Mouse (Mus musculus) lung, embryonic 14.5 days (tissue): ENCODE measurements around the gene Thsd1. TPM values are rescaled to one million over a fixed set of nuclear protein-coding genes. Genes with fewer than 3 reads are reported as not detected.

ENCODE experiments used
- ATAC-seq: fragments of 200-750 bp; cut with Nextera tagmentation; 2 replicates; pipeline ENCODE4 v1.8.0; 2017; ENCODE audit warnings: mild to moderate bottlenecking, moderate TSS enrichment, moderate library complexity; ENCODE audit not compliant: insufficient read depth
- DNase-seq: peaks from one replicate; pipeline ENCODE4 v3.0.0-alpha.2; 2015
- H3K27ac ChIP-seq: fragments of 300-500 bp; sonication (generic); 2 replicates; pipeline ENCODE4 v1.5.1; 2014; ENCODE audit warnings: low read depth, mild to moderate bottlenecking, moderate library complexity
- H3K27me3 ChIP-seq: fragments of 300-500 bp; sonication (generic); 2 replicates; pipeline ENCODE4 v1.6.1; 2014; ENCODE audit warnings: low read length, control low read depth; ENCODE audit not compliant: insufficient read depth
- H3K36me3 ChIP-seq: fragments of 300-500 bp; sonication (generic); 2 replicates; pipeline ENCODE4 v1.6.1; 2014; ENCODE audit warnings: control low read depth; ENCODE audit not compliant: insufficient read depth
- H3K4me1 ChIP-seq: fragments of 300-500 bp; sonication (generic); 2 replicates; pipeline ENCODE4 v1.6.1; 2014; ENCODE audit warnings: antibody characterized with exemption, control low read depth; ENCODE audit not compliant: insufficient read depth
- H3K4me2 ChIP-seq: fragments of 300-500 bp; sonication (generic); 2 replicates; pipeline ENCODE4 v1.6.1; 2014; ENCODE audit warnings: mild to moderate bottlenecking
- H3K4me3 ChIP-seq: fragments of 300-500 bp; sonication (generic); 2 replicates; pipeline ENCODE4 v1.5.1; 2014; ENCODE audit warnings: low read depth, low read length
- H3K9ac ChIP-seq: fragments of 300-500 bp; sonication (generic); 2 replicates; pipeline ENCODE4 v1.6.1; 2014
- H3K9me3 ChIP-seq: fragments of 300-500 bp; sonication (generic); 2 replicates; pipeline ENCODE4 v1.6.1; 2016; ENCODE audit warnings: low read depth, low read length, control low read depth
- CTCF ChIP-seq: IDR thresholded peaks from 2 replicates; pipeline ENCODE4 v1.5.1; 2016; ENCODE audit warnings: antibody characterized with exemption, low read depth
- WGBS: fragments of 180-500 bp; shearing (Covaris S2); extraction: QIAGEN DNeasy Blood & Tissue Kit; methylation state at CpG from one replicate; pipeline ENCODE4 v1.1.7; 2014; 5-methylcytosine and 5-hydroxymethylcytosine counted together
- polyA plus RNA-seq: library from polyadenylated mRNA; unstranded; fragments of >200 nt; fragmentation: Nextera tagmentation; extraction: Ambion mirVana; gene quantifications from 2 replicates; pipeline ENCODE4 v1.2.1, GENCODE M21; 2014

Gene Thsd1
- polyA plus RNA-seq, 1 experiment from 2014 or later, result 33.6 TPM

DNA sequence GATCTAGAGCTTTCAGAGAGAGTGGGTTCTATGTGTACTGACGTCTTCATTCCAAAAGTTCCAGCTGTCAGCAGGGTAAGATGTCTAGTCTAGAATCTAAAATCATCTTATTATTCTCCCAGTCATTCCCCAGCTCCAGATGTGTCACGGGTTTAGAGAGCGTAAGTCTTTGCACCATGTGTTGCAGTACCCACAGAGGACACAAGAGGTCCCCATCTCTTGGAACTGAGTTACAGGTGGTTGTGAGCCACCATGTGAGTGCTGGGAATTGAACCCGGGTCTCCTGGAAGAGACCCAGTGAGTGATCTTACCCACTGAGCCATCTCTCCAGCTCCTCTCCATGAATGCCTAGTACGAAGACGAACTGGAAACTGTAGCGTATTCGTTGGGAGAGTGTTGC is 27.6 kb upstream of the Thsd1 start:
- Histone ChIP-seq H3K9ac (no peak overlapping the region), H3K36me3 (peaks cover 46% of the 10 kb centered on the region), H3K27ac (no peak overlapping the region), H3K4me1 (0 out of 2 replicates have a peak, but pooled peaks cover 3% of the 10 kb centered on the region), H3K4me3 (no peak overlapping the region), H3K27me3 (no peaks in the 10 kb centered on the region), H3K4me2 (no peak overlapping the region), H3K9me3 (no peaks in the 10 kb centered on the region)
- ATAC-seq (no peak), DNase-seq (no peak)
- 0 out of 2 replicates have a peak, but pooled peaks have one; percentile 17 for TF ChIP-seq CTCF
- WGBS, result 96% methylated on average over 8 of the region's 8 CpGs

DNA sequence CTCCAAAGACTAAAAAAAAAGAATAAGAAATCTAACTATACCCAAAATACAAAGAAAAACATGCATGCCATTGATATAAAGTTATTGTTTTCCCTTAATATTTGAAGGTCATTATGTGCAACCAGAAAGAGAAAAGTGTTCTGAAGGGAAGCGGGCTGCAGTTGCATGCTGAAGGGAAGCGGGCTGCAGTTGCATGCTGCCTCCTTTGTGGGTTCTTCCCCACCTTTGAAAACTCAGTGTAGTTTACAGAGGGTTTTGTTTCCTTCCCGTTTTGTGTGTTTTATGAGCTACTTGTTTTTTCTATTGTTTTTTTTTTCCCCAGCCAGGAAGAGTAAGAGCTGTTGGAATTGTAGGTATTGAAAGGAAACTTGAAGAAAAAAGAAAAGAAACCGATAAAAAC is 19.6 kb upstream of the Thsd1 start:
- Histone ChIP-seq H3K4me3 (no peak overlapping the region), H3K27ac (0 out of 2 replicates have a peak overlapping the region, but pooled peaks have one; percentile 24), H3K9me3 (no peaks in the 10 kb centered on the region), H3K36me3 (peaks cover 70% of the 10 kb centered on the region), H3K27me3 (no peaks in the 10 kb centered on the region), H3K4me1 (no peaks in the 10 kb centered on the region), H3K4me2 (no peak overlapping the region), H3K9ac (no peak overlapping the region)
- TF ChIP-seq CTCF, result no peak
- WGBS, result 67% methylated on average over 4 of the region's 4 CpGs
- DNase-seq (no peak), ATAC-seq (no peak)

DNA sequence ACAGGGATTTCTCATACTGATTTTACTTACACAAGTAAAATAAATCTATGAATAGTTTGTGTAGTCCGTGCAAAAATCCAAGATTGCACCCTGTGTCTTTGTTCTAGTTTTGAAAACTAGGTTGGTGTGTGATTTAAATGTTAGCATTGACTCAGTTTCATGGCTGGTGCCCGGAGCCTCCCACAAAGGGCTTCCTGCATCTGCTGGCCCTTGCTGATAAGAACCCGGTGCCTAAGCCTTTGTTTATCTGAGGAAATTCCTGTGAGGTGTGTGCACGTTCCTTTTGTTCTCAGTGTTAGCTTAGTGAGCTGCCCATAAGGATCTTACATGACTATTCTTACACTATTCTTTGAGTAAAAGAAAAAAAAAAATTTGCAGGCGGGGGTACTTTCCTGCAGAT is 18.1 kb upstream of the Thsd1 start:
- Histone ChIP-seq H3K4me3 (no peak overlapping the region), H3K27me3 (no peaks in the 10 kb centered on the region), H3K9me3 (no peaks in the 10 kb centered on the region), H3K9ac (no peak overlapping the region), H3K36me3 (peaks cover 66% of the 10 kb centered on the region), H3K4me1 (no peaks in the 10 kb centered on the region), H3K4me2 (no peak overlapping the region), H3K27ac (peak overlapping the region; percentile 13; the same call in 1 of the 2 replicates)
- WGBS, result 17% methylated on average over 5 of the region's 5 CpGs
- DNase-seq (peak; percentile 65), ATAC-seq (peak; percentile 80; the same call in 1 of the 2 replicates)
- TF ChIP-seq CTCF, result no peak

DNA sequence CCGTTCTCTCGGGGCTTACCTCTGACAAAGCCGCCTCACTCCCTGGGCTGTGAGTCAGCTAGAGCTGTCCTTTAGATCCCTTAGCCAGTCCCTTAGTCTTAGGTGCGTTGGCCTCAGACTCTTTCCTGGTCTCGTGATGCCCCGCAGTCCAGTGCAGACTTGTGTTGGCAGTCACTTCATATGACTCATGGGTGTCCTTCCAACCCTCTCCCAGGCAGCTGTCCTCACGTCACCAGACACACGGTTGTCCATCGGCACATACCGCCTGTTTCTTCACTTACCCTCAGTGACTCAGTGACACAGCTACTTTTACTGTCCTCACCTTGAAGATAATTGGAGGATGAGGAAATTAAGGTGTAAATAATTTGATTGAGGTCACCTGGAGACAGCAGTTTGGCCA is 12.3 kb upstream of the Thsd1 start:
- H3K27ac ChIP-seq, result no peak overlapping the region
- no peaks in the 10 kb centered on the region for H3K27me3 ChIP-seq
- peaks cover 80% of the 10 kb centered on the region for H3K36me3 ChIP-seq
- no peak for ATAC-seq
- H3K9ac ChIP-seq, result no peak overlapping the region
- WGBS, result 94% methylated on average over 10 of the region's 10 CpGs
- no peak for DNase-seq
- H3K9me3 ChIP-seq, result no peaks in the 10 kb centered on the region
- H3K4me3 ChIP-seq, result no peak overlapping the region
- no peak overlapping the region for H3K4me2 ChIP-seq
- no peaks in the 10 kb centered on the region for H3K4me1 ChIP-seq
- no peak for TF ChIP-seq CTCF

DNA sequence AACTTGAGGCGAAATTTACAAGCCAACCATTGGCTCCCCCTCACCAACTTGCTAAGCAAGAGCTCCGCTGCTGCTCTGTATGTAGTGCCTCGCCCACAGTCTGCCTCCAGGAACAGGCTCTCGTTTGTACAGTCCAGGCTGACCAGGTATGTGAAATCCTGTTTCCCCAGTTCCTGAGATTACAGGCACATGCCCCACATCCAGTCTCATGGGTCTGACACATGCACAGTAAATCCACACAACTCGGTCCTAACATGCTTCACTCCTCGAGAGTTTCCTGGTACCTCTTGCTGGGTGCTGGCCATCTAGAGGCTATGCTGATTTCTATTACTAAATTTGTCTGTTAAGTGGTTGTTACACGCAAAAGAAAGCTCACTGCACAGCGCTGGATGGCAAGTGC is 752 bp upstream of the Thsd1 start:
- Histone ChIP-seq H3K27me3 (no peaks in the 10 kb centered on the region), H3K9ac (no peak overlapping the region), H3K4me3 (no peak overlapping the region), H3K9me3 (no peaks in the 10 kb centered on the region), H3K36me3 (0 out of 2 replicates have a peak, but pooled peaks cover 4% of the 10 kb centered on the region), H3K27ac (peak overlapping the region; percentile 36; the same call in 1 of the 2 replicates), H3K4me2 (peak overlapping the region; percentile 90; the same call in 1 of the 2 replicates), H3K4me1 (no peaks in the 10 kb centered on the region)
- 0 out of 2 replicates have a peak, but pooled peaks have one; percentile 30 for ATAC-seq
- TF ChIP-seq CTCF, result no peak
- WGBS, result 46% methylated on average over 8 of the region's 8 CpGs
- peak; percentile 6 for DNase-seq

DNA sequence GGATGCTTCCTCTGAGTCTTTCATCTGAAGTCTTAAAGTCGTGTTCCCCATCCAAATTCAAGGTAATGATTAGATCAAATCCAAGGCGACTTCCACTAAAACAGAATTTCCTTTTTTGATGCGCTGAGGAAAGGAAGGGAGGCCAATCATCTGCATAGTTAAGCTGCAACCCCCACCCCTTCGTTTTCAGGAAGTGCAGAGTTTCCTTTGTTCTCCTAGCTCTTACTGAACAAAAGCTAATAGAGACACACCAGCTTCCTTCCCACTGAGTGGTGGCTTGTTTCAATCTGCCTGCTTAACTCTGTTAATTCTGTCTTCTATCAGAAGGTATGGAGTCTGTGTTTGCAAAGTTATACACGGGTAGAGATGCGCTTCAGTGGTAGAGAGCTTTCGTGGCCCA is 1.5 kb downstream of the Thsd1 start:
- H3K4me1 ChIP-seq, result no peaks in the 10 kb centered on the region
- 38% methylated on average over 7 of the region's 7 CpGs for WGBS
- ATAC-seq, result no peak
- H3K27ac ChIP-seq, result no peak overlapping the region
- H3K4me3 ChIP-seq, result peak overlapping the region; percentile 56
- no peak for TF ChIP-seq CTCF
- H3K27me3 ChIP-seq, result no peaks in the 10 kb centered on the region
- no peaks in the 10 kb centered on the region for H3K9me3 ChIP-seq
- H3K9ac ChIP-seq, result 0 out of 2 replicates have a peak overlapping the region, but pooled peaks have one; percentile 10
- peak; percentile 49 for DNase-seq
- peak overlapping the region; percentile 90 for H3K4me2 ChIP-seq
- 0 out of 2 replicates have a peak, but pooled peaks cover 1% of the 10 kb centered on the region for H3K36me3 ChIP-seq

DNA sequence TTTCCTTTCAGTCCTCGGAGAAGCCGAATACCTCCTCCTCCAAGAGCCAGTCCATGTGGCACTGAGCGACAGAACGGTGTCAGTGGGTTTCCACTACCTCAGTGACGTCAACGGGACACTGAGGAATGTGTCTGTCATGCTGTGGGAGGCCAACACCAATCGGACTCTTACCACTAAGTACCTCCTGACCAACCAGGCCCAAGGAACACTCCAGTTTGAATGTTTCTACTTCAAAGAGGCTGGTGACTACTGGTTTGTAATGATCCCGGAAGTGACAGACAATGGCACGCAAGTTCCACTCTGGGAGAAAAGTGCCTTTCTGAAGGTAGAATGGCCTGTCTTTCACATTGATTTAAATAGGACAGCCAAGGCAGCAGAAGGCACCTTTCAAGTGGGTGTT is 15.9 kb downstream of the Thsd1 start:
- no peak overlapping the region for H3K27ac ChIP-seq
- 88% methylated on average over 9 of the region's 9 CpGs for WGBS
- no peak for DNase-seq
- no peak overlapping the region for H3K9ac ChIP-seq
- H3K27me3 ChIP-seq, result no peaks in the 10 kb centered on the region
- no peak for TF ChIP-seq CTCF
- H3K4me2 ChIP-seq, result no peak overlapping the region
- no peaks in the 10 kb centered on the region for H3K9me3 ChIP-seq
- H3K4me1 ChIP-seq, result no peaks in the 10 kb centered on the region
- H3K36me3 ChIP-seq, result peaks cover 4% of the 10 kb centered on the region; the same call in 1 of the 2 replicates
- no peak overlapping the region for H3K4me3 ChIP-seq
- no peak for ATAC-seq

DNA sequence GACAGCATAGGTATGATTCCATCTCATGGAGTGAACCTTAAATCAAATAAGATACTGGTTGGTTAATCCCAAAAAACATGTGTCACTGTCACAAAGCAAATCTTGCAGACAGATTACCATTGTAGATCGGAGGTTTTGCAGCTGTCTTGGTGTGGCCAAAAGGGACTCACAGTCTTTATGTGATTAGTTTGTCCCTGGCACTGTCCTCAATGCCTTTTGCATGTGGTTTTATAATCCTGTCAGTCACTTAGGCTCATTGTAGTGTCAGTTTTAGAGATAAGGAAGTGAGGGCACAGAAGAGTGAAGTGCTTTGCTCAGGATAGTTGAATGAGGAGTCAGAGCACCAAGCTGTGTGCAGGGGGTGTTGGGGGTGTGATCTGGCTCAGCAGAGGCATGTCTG is 18.6 kb downstream of the Thsd1 start:
- 42% methylated on average over 1 of the region's 1 CpGs for WGBS
- no peak overlapping the region for H3K4me2 ChIP-seq
- no peak overlapping the region for H3K27ac ChIP-seq
- ATAC-seq, result no peak
- DNase-seq, result no peak
- H3K36me3 ChIP-seq, result peaks cover 4% of the 10 kb centered on the region; the same call in 1 of the 2 replicates
- H3K4me1 ChIP-seq, result no peaks in the 10 kb centered on the region
- no peak overlapping the region for H3K4me3 ChIP-seq
- TF ChIP-seq CTCF, result no peak
- H3K9me3 ChIP-seq, result no peaks in the 10 kb centered on the region
- H3K27me3 ChIP-seq, result no peaks in the 10 kb centered on the region
- H3K9ac ChIP-seq, result no peak overlapping the region
